Mouse (Mus musculus): ENCODE measurements around the gene Gm9045. TPM values are rescaled to one million over a fixed set of nuclear protein-coding genes. Genes with fewer than 3 reads are reported as not detected.
A peak's percentile ranks its signal among the peaks of the same experiment; 100 is the strongest.
"Not testable (repeated sequence)": the region's sequence is repeated elsewhere in the genome, so short reads cannot be mapped to it uniquely, and the experiment has no call there.

The Gm9045 gene
- 0.08 and 0.11 TPM in 2 replicates for polyA plus RNA-seq (2015; fragmentation: Nextera tagmentation; extraction: Ambion mirVana)

- H3K9me3 ChIP-seq (replicated peaks; ENCODE audit: low read length); H3K4me1 ChIP-seq (replicated peaks; ENCODE audit: insufficient read depth, low read length); H3K36me3 ChIP-seq (ENCODE audit: insufficient read depth, low read length); H3K27ac ChIP-seq; H3K4me2 ChIP-seq (ENCODE audit: low read length); DNase-seq (ENCODE audit: low spot score); H3K9ac ChIP-seq (ENCODE audit: low read depth, low read length); H3K4me3 ChIP-seq (replicated peaks; ENCODE audit: low read depth, low read length); H3K27me3 ChIP-seq (ENCODE audit: insufficient read depth, low read length); ATAC-seq (replicated peaks; ENCODE audit: low FRiP score, low read depth): not testable (repeated sequence)
- WGBS = no CpG with 5 or more reads among the region's 14 CpGs
Measured at GRCm38 (mm10) chr10:118337731-118338130, at the start of gene Gm9045. Gene Gm9045, minus strand, starts transcription at chr10:118337831.

DNA sequence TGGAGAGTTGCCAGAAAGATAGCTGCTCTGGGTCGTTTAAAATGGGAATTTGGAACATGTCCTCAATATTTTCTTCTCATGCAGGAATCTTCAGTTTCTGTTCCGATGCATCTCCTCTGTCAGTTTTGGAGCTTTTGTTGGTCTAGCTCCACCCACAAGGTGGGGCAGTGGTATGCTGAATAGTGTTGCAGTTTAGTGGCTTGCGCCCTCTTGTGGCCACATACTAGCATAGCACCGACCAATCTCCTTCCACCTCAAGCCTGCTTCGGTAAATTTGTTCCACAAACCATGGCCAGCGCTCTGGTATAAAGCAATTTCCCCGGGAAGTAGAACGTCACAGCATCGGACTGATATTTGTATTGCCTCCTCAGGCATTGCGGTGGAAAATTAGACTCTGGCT lies 32.8 kb upstream of the Gm9045 start:
- no peaks in the 10 kb centered on the region for H3K27me3 ChIP-seq (ENCODE audit: insufficient read depth, low read length)
- H3K27ac ChIP-seq = no peak overlapping the region
- peak; percentile 100 for TF ChIP-seq CTCF (IDR thresholded peaks at IDR 0.05; ENCODE audit: low read depth)
- no peaks in the 10 kb centered on the region for H3K4me1 ChIP-seq (replicated peaks; ENCODE audit: insufficient read depth, low read length)
- no peaks in the 10 kb centered on the region for H3K36me3 ChIP-seq (ENCODE audit: insufficient read depth, low read length)
- peak overlapping the region; percentile 37 for H3K4me2 ChIP-seq (ENCODE audit: low read length)
- no peak overlapping the region for H3K4me3 ChIP-seq (replicated peaks; ENCODE audit: low read depth, low read length)
- 3% methylated on average over 10 of the region's 10 CpGs for WGBS
- no peaks in the 10 kb centered on the region for H3K9me3 ChIP-seq (replicated peaks; ENCODE audit: low read length)
- ATAC-seq (replicated peaks; ENCODE audit: low FRiP score, low read depth) = peak; percentile 83
- DNase-seq (ENCODE audit: low spot score) = peak; percentile 94
- H3K9ac ChIP-seq (ENCODE audit: low read depth, low read length) = 0 out of 2 replicates have a peak overlapping the region, but pooled peaks have one; percentile 8

- no peaks in the 10 kb centered on the region for H3K27me3 ChIP-seq (ENCODE audit: insufficient read depth, low read length)
- ATAC-seq (replicated peaks; ENCODE audit: low FRiP score, low read depth) = no peak
- H3K4me1 ChIP-seq (replicated peaks; ENCODE audit: insufficient read depth, low read length) = no peaks in the 10 kb centered on the region
- no peak for DNase-seq (ENCODE audit: low spot score)
- H3K4me3 ChIP-seq (replicated peaks; ENCODE audit: low read depth, low read length) = no peak overlapping the region
- 92% methylated on average over 9 of the region's 9 CpGs for WGBS
- H3K27ac ChIP-seq = no peak overlapping the region
- H3K36me3 ChIP-seq (ENCODE audit: insufficient read depth, low read length) = no peaks in the 10 kb centered on the region
- H3K9ac ChIP-seq (ENCODE audit: low read depth, low read length) = no peak overlapping the region
- TF ChIP-seq CTCF (IDR thresholded peaks at IDR 0.05; ENCODE audit: low read depth) = no peak
- H3K4me2 ChIP-seq (ENCODE audit: low read length) = no peak overlapping the region
- no peaks in the 10 kb centered on the region for H3K9me3 ChIP-seq (replicated peaks; ENCODE audit: low read length)
Measured at GRCm38 (mm10) chr10:118369518-118369917, 31.9 kb upstream of the Gm9045 start.

- no CpG with 5 or more reads among the region's 11 CpGs for WGBS
- not testable (repeated sequence) for H3K36me3 ChIP-seq (ENCODE audit: insufficient read depth, low read length); H3K9ac ChIP-seq (ENCODE audit: low read depth, low read length); H3K4me3 ChIP-seq (replicated peaks; ENCODE audit: low read depth, low read length); H3K4me1 ChIP-seq (replicated peaks; ENCODE audit: insufficient read depth, low read length); DNase-seq (ENCODE audit: low spot score); H3K9me3 ChIP-seq (replicated peaks; ENCODE audit: low read length); H3K4me2 ChIP-seq (ENCODE audit: low read length); H3K27ac ChIP-seq; ATAC-seq (replicated peaks; ENCODE audit: low FRiP score, low read depth); H3K27me3 ChIP-seq (ENCODE audit: insufficient read depth, low read length)
Measured at GRCm38 (mm10) chr10:118354005-118354404, 16.4 kb upstream of the Gm9045 start, which contains the start of gene Gm9049. Gene Gm9049, minus strand, starts transcription at chr10:118354105.

- not testable (repeated sequence) for ATAC-seq (replicated peaks; ENCODE audit: low FRiP score, low read depth); H3K9me3 ChIP-seq (replicated peaks; ENCODE audit: low read length); H3K27ac ChIP-seq; H3K9ac ChIP-seq (ENCODE audit: low read depth, low read length); H3K27me3 ChIP-seq (ENCODE audit: insufficient read depth, low read length); H3K36me3 ChIP-seq (ENCODE audit: insufficient read depth, low read length); H3K4me1 ChIP-seq (replicated peaks; ENCODE audit: insufficient read depth, low read length); DNase-seq (ENCODE audit: low spot score); H3K4me2 ChIP-seq (ENCODE audit: low read length); H3K4me3 ChIP-seq (replicated peaks; ENCODE audit: low read depth, low read length)
- 83% methylated on average over 1 of the region's 14 CpGs for WGBS
Measured at GRCm38 (mm10) chr10:118348579-118348978, 10.9 kb upstream of the Gm9045 start, which contains the start of gene Gm9048. Gene Gm9048, minus strand, starts transcription at chr10:118348679.

DNA sequence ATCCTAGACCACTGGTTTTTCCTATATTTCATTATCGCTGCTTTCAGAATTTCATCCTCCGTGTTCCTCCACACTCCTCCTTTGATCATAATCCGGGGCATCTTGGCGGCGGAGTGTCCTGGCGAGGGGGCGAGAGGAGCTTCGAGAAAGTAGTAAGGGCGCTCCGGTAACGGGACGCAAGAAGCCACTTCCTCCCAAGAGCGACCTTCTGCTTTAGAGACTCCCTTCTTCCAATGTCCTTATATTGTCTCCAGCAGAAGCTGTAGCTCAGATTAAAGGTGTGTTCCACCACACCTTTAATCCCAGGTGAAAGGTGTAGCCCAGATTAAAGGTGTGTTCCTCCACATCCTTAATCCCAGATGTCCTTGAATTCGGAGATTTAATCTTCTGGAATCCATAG lies 5.5 kb upstream of the Gm9045 start, which contains the start of gene Gm9046:
TSS of gene Gm9046 (minus strand) at position 101 of the 400 bp plus-strand sequence.
- WGBS = no CpG with 5 or more reads among the region's 14 CpGs
- H3K4me3 ChIP-seq (replicated peaks; ENCODE audit: low read depth, low read length); ATAC-seq (replicated peaks; ENCODE audit: low FRiP score, low read depth); H3K9me3 ChIP-seq (replicated peaks; ENCODE audit: low read length); H3K9ac ChIP-seq (ENCODE audit: low read depth, low read length); H3K27me3 ChIP-seq (ENCODE audit: insufficient read depth, low read length); H3K4me2 ChIP-seq (ENCODE audit: low read length); DNase-seq (ENCODE audit: low spot score); H3K4me1 ChIP-seq (replicated peaks; ENCODE audit: insufficient read depth, low read length); H3K36me3 ChIP-seq (ENCODE audit: insufficient read depth, low read length); H3K27ac ChIP-seq: not testable (repeated sequence)

- not testable (repeated sequence) for H3K36me3 ChIP-seq (ENCODE audit: insufficient read depth, low read length); H3K9ac ChIP-seq (ENCODE audit: low read depth, low read length); ATAC-seq (replicated peaks; ENCODE audit: low FRiP score, low read depth); H3K4me3 ChIP-seq (replicated peaks; ENCODE audit: low read depth, low read length); DNase-seq (ENCODE audit: low spot score); H3K27me3 ChIP-seq (ENCODE audit: insufficient read depth, low read length); H3K4me1 ChIP-seq (replicated peaks; ENCODE audit: insufficient read depth, low read length); H3K4me2 ChIP-seq (ENCODE audit: low read length); H3K27ac ChIP-seq; H3K9me3 ChIP-seq (replicated peaks; ENCODE audit: low read length)
- WGBS = no CpG with 5 or more reads among the region's 14 CpGs
Measured at GRCm38 (mm10) chr10:118332308-118332707, 5.3 kb downstream of the Gm9045 start, which contains the start of gene Gm9044. Gene Gm9044, minus strand, starts transcription at chr10:118332408.

DNA sequence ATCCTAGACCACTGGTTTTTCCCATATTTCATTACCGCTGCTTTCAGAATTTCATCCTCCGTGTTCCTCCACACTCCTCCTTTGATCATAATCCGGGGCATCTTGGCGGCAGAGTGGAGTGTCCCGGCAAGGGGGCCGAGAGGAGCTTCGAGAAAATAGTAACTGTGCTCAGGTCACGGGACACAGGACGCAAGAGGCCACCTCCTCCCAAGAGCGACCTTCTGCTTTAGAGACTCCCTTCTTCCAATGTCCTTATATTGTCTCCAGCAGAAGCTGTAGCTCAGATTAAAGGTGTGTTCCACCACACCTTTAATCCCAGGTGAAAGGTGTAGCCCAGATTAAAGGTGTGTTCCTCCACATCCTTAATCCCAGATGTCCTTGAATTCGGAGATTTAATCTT lies 10.8 kb downstream of the Gm9045 start, which contains the start of gene Gm9040:
TSS of gene Gm9040 (minus strand) at position 101 of the 400 bp plus-strand sequence.
- H3K9me3 ChIP-seq (replicated peaks; ENCODE audit: low read length); H3K36me3 ChIP-seq (ENCODE audit: insufficient read depth, low read length); H3K4me2 ChIP-seq (ENCODE audit: low read length); DNase-seq (ENCODE audit: low spot score); ATAC-seq (replicated peaks; ENCODE audit: low FRiP score, low read depth); H3K4me1 ChIP-seq (replicated peaks; ENCODE audit: insufficient read depth, low read length); H3K4me3 ChIP-seq (replicated peaks; ENCODE audit: low read depth, low read length); H3K27ac ChIP-seq; H3K27me3 ChIP-seq (ENCODE audit: insufficient read depth, low read length); H3K9ac ChIP-seq (ENCODE audit: low read depth, low read length): not testable (repeated sequence)
- no CpG with 5 or more reads among the region's 11 CpGs for WGBS
